Mouse (Mus musculus) heart, postnatal 0 days (tissue): ENCODE data around the gene Foxp1. TPM values are rescaled to one million over a fixed set of nuclear protein-coding genes. Genes with fewer than 3 reads are reported as not detected.

Experiments
- ATAC-seq: fragments of 200-750 bp; cut with Nextera tagmentation; 2 replicates; pipeline ENCODE4 v1.8.0; 2017; ENCODE audit warnings: low read depth, moderate number of reproducible peaks, moderate library complexity; ENCODE audit not compliant: insufficient read depth
- DNase-seq: peaks from one replicate; pipeline ENCODE4 v3.0.0-alpha.2; 2016; ENCODE audit warnings: low spot score
- H3K27ac ChIP-seq: fragments of 300-500 bp; sonication (generic); 2 replicates; pipeline ENCODE4 v1.5.1; 2014; ENCODE audit warnings: low read depth, mild to moderate bottlenecking
- H3K27me3 ChIP-seq: fragments of 300-500 bp; sonication (generic); 2 replicates; pipeline ENCODE4 v1.6.1; 2014; ENCODE audit warnings: low read length, mixed read lengths; ENCODE audit not compliant: control insufficient read depth, insufficient read depth
- H3K36me3 ChIP-seq: fragments of 300-500 bp; sonication (generic); replicated peaks from 2 replicates; pipeline ENCODE4 v1.6.1; 2014; ENCODE audit warnings: low read length, mixed read lengths; ENCODE audit not compliant: control insufficient read depth, insufficient read depth
- H3K4me1 ChIP-seq: fragments of 300-500 bp; sonication (generic); 2 replicates; pipeline ENCODE4 v1.6.1; 2014; ENCODE audit warnings: antibody characterized with exemption; ENCODE audit not compliant: control insufficient read depth, insufficient read depth
- H3K4me2 ChIP-seq: fragments of 300-500 bp; sonication (generic); 2 replicates; pipeline ENCODE4 v1.6.1; 2014; ENCODE audit warnings: low read depth, mild to moderate bottlenecking, low read length, moderate library complexity
- H3K4me3 ChIP-seq: fragments of 300-500 bp; sonication (generic); 2 replicates; pipeline ENCODE4 v1.5.1; 2014; ENCODE audit warnings: low read depth, low read length
- H3K9ac ChIP-seq: fragments of 300-500 bp; sonication (generic); replicated peaks from 2 replicates; pipeline ENCODE4 v1.6.1; 2014; ENCODE audit warnings: low read depth, low read length, mixed read lengths
- H3K9me3 ChIP-seq: fragments of 300-500 bp; sonication (generic); replicated peaks from 2 replicates; pipeline ENCODE4 v1.6.1; 2016; ENCODE audit warnings: low read length; ENCODE audit not compliant: control insufficient read depth
- CTCF ChIP-seq: IDR thresholded peaks from 2 replicates; pipeline ENCODE4 v1.5.1; 2016; ENCODE audit warnings: antibody characterized with exemption, control low read depth, low read depth
- EP300 ChIP-seq: IDR thresholded peaks from 2 replicates; pipeline ENCODE4 v1.6.1; 2016; ENCODE audit warnings: antibody characterized with exemption, low read depth
- WGBS: fragments of 180-500 bp; shearing (Covaris S2); extraction: QIAGEN DNeasy Blood & Tissue Kit; methylation state at CpG from one replicate; pipeline ENCODE4 v1.1.7; 2014; 5-methylcytosine and 5-hydroxymethylcytosine counted together
- polyA plus RNA-seq: library from polyadenylated mRNA; unstranded; fragments of >200 nt; fragmentation: Nextera tagmentation; extraction: Ambion mirVana; gene quantifications from 2 replicates; pipeline ENCODE4 v1.2.1, GENCODE M21; 2015
- total RNA-seq: library from RNA; depleted of rRNA; stranded (reverse); fragments of >200 nt; gene quantifications from 2 replicates; pipeline ENCODE4 v1.2.3, GENCODE M21; 2014; ENCODE audit warnings: low replicate concordance

The Foxp1 gene
- total and polyA plus RNA-seq, 2 experiments from 2014 or later: 40.7 to 88.1 TPM

DNA sequence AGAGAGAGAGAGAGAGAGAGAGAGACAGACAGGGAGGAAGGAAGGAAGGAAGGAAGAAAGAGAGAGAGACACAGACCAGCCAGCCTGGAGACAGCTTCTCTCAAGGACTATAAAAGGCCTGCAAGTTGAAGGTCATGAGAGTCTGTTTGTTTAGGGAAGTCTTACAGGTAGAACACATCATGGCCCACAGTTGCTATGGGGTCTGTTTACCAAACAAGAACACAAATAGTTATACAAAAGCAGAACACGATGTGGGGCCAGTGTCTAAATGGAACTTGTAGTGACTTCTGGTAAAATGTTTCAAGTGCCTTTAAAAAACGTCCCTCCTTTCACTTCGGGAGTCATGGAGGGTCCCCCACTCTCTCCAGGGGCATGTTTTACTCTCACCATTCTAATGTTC is 529.3 kb downstream of the Foxp1 start:
- DNase-seq (peak; percentile 30), ATAC-seq (no peak)
- no peak for TF ChIP-seq CTCF
- no peak for TF ChIP-seq EP300
- Histone ChIP-seq H3K9ac (peak overlapping the region; percentile 51), H3K27ac (peak overlapping the region; percentile 74), H3K36me3 (no peaks in the 10 kb centered on the region), H3K4me1 (peaks cover 51% of the 10 kb centered on the region), H3K4me2 (peak overlapping the region; percentile 23), H3K9me3 (no peaks in the 10 kb centered on the region), H3K27me3 (no peaks in the 10 kb centered on the region), H3K4me3 (no peak overlapping the region)
- 31% methylated on average over 3 of the region's 3 CpGs for WGBS

DNA sequence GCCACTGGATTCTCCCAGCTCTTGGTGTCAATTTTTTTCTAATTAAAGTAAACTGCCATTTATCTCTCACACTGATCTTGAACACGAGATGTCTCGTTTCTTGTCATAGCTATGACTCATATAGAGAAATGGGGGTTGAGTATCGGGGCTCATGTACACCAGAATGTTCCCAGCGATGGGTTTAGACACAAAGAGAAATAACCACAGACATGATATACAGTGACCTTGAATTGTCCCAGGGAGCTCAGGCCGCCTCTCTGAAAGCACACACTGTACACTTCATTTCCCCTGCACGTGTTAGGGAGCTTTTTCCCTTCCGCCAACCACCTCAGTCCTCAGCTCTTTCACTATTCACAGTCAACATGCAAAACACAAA is 529.8 kb downstream of the Foxp1 start:
- 34% methylated on average over 7 of the region's 7 CpGs for WGBS
- Histone ChIP-seq H3K4me3 (no peak overlapping the region), H3K36me3 (no peaks in the 10 kb centered on the region), H3K4me2 (peak overlapping the region; percentile 23; the same call in 1 of the 2 replicates), H3K9me3 (no peaks in the 10 kb centered on the region), H3K27ac (peak overlapping the region; percentile 74), H3K27me3 (no peaks in the 10 kb centered on the region), H3K4me1 (peaks cover 46% of the 10 kb centered on the region), H3K9ac (peak overlapping the region; percentile 51)
- DNase-seq: peak; percentile 54
- ATAC-seq: peak; percentile 63; the same call in 1 of the 2 replicates
- TF ChIP-seq CTCF (no peak), EP300 (no peak)

DNA sequence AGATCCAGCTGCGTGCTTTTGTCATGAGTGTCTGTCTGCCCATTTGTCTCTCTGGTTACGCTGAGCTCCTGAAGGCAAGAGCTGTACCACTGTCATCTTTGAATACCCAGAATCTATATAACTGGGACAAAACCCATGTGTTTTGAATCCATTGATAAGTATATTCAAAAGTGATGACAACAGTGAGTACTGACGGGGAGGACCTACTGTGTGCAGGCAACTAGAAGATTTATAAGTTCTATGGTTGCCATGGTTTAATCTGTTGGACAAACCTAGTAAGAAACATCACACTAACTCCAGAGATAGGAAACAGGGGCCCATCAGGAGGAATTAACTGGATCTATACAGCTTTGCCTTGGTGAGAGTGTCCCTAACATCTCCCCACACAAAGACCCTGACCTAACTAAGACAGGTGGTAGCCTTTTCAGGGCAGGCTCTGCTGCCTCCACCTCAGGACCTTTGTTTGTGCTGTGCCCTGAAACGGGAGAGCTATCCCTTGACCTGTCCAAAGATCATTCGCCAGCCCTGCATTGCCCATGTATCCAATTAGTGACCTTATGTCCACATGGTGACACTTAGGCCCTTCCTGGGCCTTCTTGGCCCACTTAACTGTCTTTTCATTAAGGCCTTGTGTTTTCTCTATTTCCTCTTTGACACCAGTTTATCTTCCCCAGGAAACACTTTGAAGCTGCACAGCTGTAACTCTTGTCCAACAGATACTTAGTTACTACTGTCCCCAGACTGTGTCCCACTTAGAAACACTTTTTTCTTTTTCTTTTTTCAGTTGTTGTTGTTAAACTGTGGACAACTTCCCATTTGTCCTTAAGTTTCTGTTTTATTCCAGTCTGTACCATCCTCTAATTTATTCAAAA is 530.4 kb downstream of the Foxp1 start:
- no peaks in the 10 kb centered on the region for H3K9me3 ChIP-seq
- H3K9ac ChIP-seq: no peak overlapping the region
- no peak for DNase-seq
- TF ChIP-seq EP300 (no peak), CTCF (no peak)
- no peak for ATAC-seq
- H3K4me3 ChIP-seq: no peak overlapping the region
- H3K4me2 ChIP-seq: no peak overlapping the region
- H3K27me3 ChIP-seq: no peaks in the 10 kb centered on the region
- H3K27ac ChIP-seq: peak overlapping the region; percentile 74
- WGBS: 75% methylated on average over 5 of the region's 5 CpGs
- H3K4me1 ChIP-seq: peaks cover 45% of the 10 kb centered on the region
- no peaks in the 10 kb centered on the region for H3K36me3 ChIP-seq

DNA sequence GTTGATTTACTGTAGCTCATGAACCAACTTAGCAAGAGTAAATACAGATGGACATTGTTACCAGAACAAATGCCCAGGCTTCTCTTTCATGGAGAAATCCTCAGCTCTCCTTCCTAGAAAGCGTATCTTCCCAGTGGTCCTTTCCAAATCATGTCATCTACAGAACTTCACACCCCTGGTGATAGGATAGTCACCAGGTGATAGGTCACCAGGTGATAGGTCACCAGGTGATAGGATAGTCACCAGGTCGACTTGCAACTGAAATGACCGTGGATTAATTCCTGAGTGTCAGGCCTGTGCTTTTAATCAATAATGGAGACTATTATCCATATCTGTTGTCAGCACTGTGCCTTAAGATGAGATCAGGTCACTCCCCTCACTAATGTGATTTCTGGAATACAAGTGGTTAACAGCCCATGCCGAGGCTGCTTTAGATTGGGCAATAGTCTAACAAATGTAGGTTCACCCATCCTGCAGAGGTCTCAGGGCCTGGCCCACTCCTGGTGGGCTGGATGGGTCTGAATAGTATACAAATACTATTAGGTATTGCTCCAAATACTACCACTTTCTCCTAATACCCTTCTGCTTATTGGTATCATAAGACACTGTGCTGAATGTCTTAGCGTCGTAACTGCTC is 534.9 kb downstream of the Foxp1 start:
- no peak for DNase-seq
- no peaks in the 10 kb centered on the region for H3K9me3 ChIP-seq
- peaks cover 13% of the 10 kb centered on the region; the same call in 1 of the 2 replicates for H3K4me1 ChIP-seq
- no peaks in the 10 kb centered on the region for H3K27me3 ChIP-seq
- H3K4me3 ChIP-seq: no peak overlapping the region
- TF ChIP-seq EP300: no peak
- TF ChIP-seq CTCF: no peak
- WGBS: 83% methylated on average over 6 of the region's 6 CpGs
- no peak overlapping the region for H3K4me2 ChIP-seq
- H3K9ac ChIP-seq: no peak overlapping the region
- no peak overlapping the region for H3K27ac ChIP-seq
- no peak for ATAC-seq
- H3K36me3 ChIP-seq: no peaks in the 10 kb centered on the region

DNA sequence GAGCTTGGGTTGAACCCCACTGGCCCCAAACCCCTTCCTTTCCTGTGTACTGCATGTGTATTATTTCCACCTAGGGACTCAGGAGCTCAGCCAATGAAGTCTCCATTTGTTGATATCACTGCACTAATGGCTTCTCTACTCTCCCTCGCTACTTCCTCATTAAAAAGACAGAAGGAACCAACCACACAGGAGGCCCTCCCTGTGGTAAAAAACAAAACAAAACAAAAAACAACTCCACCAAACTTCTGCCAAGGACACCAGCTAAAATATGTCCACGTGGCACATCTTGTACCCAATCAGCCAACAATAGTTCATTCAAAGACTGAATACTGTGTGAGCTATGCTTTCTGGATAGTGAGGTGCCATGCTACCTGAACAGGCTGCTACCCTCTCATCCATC is 537.1 kb downstream of the Foxp1 start:
- H3K4me1 ChIP-seq: peaks cover 11% of the 10 kb centered on the region
- no peaks in the 10 kb centered on the region for H3K36me3 ChIP-seq
- H3K9me3 ChIP-seq: no peaks in the 10 kb centered on the region
- ATAC-seq (no peak), DNase-seq (no peak)
- H3K4me3 ChIP-seq: no peak overlapping the region
- H3K27ac ChIP-seq: no peak overlapping the region
- no peak overlapping the region for H3K4me2 ChIP-seq
- H3K27me3 ChIP-seq: no peaks in the 10 kb centered on the region
- no peak overlapping the region for H3K9ac ChIP-seq
- WGBS: 86% methylated on average over 2 of the region's 2 CpGs
- TF ChIP-seq EP300: no peak
- TF ChIP-seq CTCF: no peak
